Mouse (Mus musculus) retina, adult 2 months (tissue): Measurements from ENCODE around the gene Col28a1.
"Not testable (repeated sequence)": the region's sequence is repeated elsewhere in the genome, so short reads cannot be mapped to it uniquely, and the experiment has no call there.

Experiments used
- DNase-seq: peaks from one replicate; pipeline ENCODE4 v3.0.0-alpha.2; 2012; ENCODE audit warnings: low read depth, low spot score

The Col28a1 gene

GRCm38 (mm10) chr6:8025332-8026129 is 166.9 kb downstream of the Col28a1 start:
- DNase-seq = no peak

- no peak for DNase-seq
Observed at GRCm38 (mm10) chr6:8023527-8023926, 168.9 kb downstream of the Col28a1 start.

GRCm38 (mm10) chr6:7994736-7995135 is 197.7 kb downstream of the Col28a1 start:
- DNase-seq = no peak

GRCm38 (mm10) chr6:7983646-7983979 is 208.8 kb downstream of the Col28a1 start:
- no peak for DNase-seq

GRCm38 (mm10) chr6:7982958-7983645 is 209.3 kb downstream of the Col28a1 start:
- not testable (repeated sequence) for DNase-seq

GRCm38 (mm10) chr6:7971020-7971760 is 221.2 kb downstream of the Col28a1 start:
- no peak for DNase-seq

GRCm38 (mm10) chr6:7969376-7969775 is 223.0 kb downstream of the Col28a1 start:
- no peak for DNase-seq

- DNase-seq = no peak
Observed at GRCm38 (mm10) chr6:7965833-7966522, 226.4 kb downstream of the Col28a1 start.

GRCm38 (mm10) chr6:7962749-7963148 is 229.7 kb downstream of the Col28a1 start:
- no peak for DNase-seq

- DNase-seq = no peak
Observed at GRCm38 (mm10) chr6:7952208-7952607, 240.2 kb downstream of the Col28a1 start.

- no peak for DNase-seq
Observed at GRCm38 (mm10) chr6:7951778-7952177, 240.6 kb downstream of the Col28a1 start.
